Mouse (Mus musculus) Patski (cell line): ENCODE results near the gene Smim14. TPM values are rescaled to one million over a fixed set of nuclear protein-coding genes. Genes with fewer than 3 reads are reported as not detected.
"Not testable (repeated sequence)": the region's sequence is repeated elsewhere in the genome, so short reads cannot be mapped to it uniquely, and the experiment has no call there.

Experiments
- ATAC-seq: fragments of 100-300 bp; one replicate; pipeline ENCODE4 v1.8.0; 2021
- CTCF ChIA-PET: fragments of 350-600 bp; sonication (Branson Sonifier 250); formaldehyde crosslinking; loops from one replicate; lab custom pipeline; 2022; ENCODE audit warnings: inconsistent platforms; lab: Charles Lee
- POLR2A ChIA-PET: fragments of 350-600 bp; sonication (Branson Sonifier 250); formaldehyde crosslinking; loops from one replicate; lab custom pipeline; 2022; ENCODE audit warnings: antibody characterized with exemption, inconsistent platforms; lab: Charles Lee
- DNase-seq: peaks from one replicate; pipeline ENCODE4 v3.0.0-alpha.2; 2011; ENCODE audit warnings: low read depth, low spot score
- H3K27me3 ChIP-seq: fragments of 371-371 bp; one replicate; pipeline ENCODE4 v1.5.1; 2021
- CTCF ChIP-seq: fragments of 100-300 bp; IDR thresholded peaks from one replicate; pipeline ENCODE4 v1.5.1; 2021
- in situ Hi-C: fragments of 300-500 bp; cut with MboI; formaldehyde crosslinking; loops from 3 replicates; pipeline ENCODE4 v1.11.1; 2018; ENCODE audit warnings: low pct_unique_long_range_greater_than_20kb, mixed read lengths
- polyA plus RNA-seq: library from polyadenylated mRNA; unstranded; gene quantifications from one replicate; pipeline ENCODE4 v1.2.3, GENCODE M21; 2021

The Smim14 gene
- polyA plus RNA-seq, 1 experiment from 2014 or later, result 122 TPM

- in situ Hi-C loops, result loop anchor here (25.0 kb wide), 1 partner anchor 144 kb away; the partner anchor contains the start of gene Pds5a
- DNase-seq, result no peak
- ATAC-seq, result no peak
- no peaks in the 10 kb centered on the region for H3K27me3 ChIP-seq
- TF ChIP-seq CTCF, result no peak
- ChIA-PET POLR2A (no interaction called here), CTCF (interaction anchor here (1.0 to 1.5 kb wide), 2 partner anchors 8 to 15 kb away, joined by 3 to 4 read pairs; no protein-coding TSS in a partner anchor)
Measured at GRCm38 (mm10) chr5:65543491-65543890, 6.5 kb upstream of the Smim14 start.

GRCm38 (mm10) chr5:65541889-65542288 lies 4.9 kb upstream of the Smim14 start:
- no peak for DNase-seq
- TF ChIP-seq CTCF, result no peak
- ChIA-PET CTCF (interaction anchor here (1.3 to 2.1 kb wide), 5 partner anchors 13 to 53 kb away, joined by 3 to 9 read pairs (median 4); no protein-coding TSS in a partner anchor), POLR2A (interaction anchor here (0.7 kb wide), 1 partner anchor 23 kb away, joined by 3 read pairs; no protein-coding TSS in a partner anchor)
- no peak for ATAC-seq
- no peaks in the 10 kb centered on the region for H3K27me3 ChIP-seq
- in situ Hi-C loops, result loop anchor here (25.0 kb wide), 1 partner anchor 145 kb away; the partner anchor contains the start of gene Pds5a

GRCm38 (mm10) chr5:65539786-65540185 lies 2.8 kb upstream of the Smim14 start:
- POLR2A ChIA-PET, result interaction anchor here (0.6 to 0.7 kb wide), 3 partner anchors 39 to 1205 kb away, joined by 3 to 9 read pairs (median 4); no protein-coding TSS in a partner anchor
- in situ Hi-C loops, result loop anchor here (25.0 kb wide), 1 partner anchor 148 kb away; the partner anchor contains the start of gene Pds5a
- CTCF ChIA-PET, result interaction anchor here (0.7 to 1.6 kb wide), 5 partner anchors 11 to 156 kb away, joined by 3 to 5 read pairs (median 3); no protein-coding TSS in a partner anchor
- ATAC-seq (no peak), DNase-seq (no peak)
- TF ChIP-seq CTCF, result no peak
- no peaks in the 10 kb centered on the region for H3K27me3 ChIP-seq

- ChIA-PET POLR2A (interaction anchor here (1.1 kb wide), 1 partner anchor 160 kb away, joined by 3 read pairs; the partner anchor contains the start of gene Pds5a), CTCF (interaction anchor here (1.0 to 1.6 kb wide), 5 partner anchors 11 to 55 kb away, joined by 3 to 5 read pairs (median 3); no protein-coding TSS in a partner anchor)
- in situ Hi-C loops, result loop anchor here (25.0 kb wide), 1 partner anchor 148 kb away; the partner anchor contains the start of gene Pds5a
- no peaks in the 10 kb centered on the region for H3K27me3 ChIP-seq
- TF ChIP-seq CTCF, result no peak
- DNase-seq (no peak), ATAC-seq (no peak)
Measured at GRCm38 (mm10) chr5:65538829-65539228, 1.8 kb upstream of the Smim14 start.

- no peak for DNase-seq
- H3K27me3 ChIP-seq, result no peaks in the 10 kb centered on the region
- ATAC-seq, result no peak
- POLR2A ChIA-PET, result interaction anchor here (0.8 to 1.1 kb wide), 2 partner anchors 152 to 160 kb away, joined by 3 to 4 read pairs; partner anchors contain the start of gene Pds5a
- in situ Hi-C loops, result loop anchor here (25.0 kb wide), 1 partner anchor 149 kb away; the partner anchor contains the start of gene Pds5a
- CTCF ChIA-PET, result interaction anchor here (1.1 kb wide), 1 partner anchor 56 kb away, joined by 3 read pairs; no protein-coding TSS in a partner anchor
- no peak for TF ChIP-seq CTCF
Measured at GRCm38 (mm10) chr5:65538121-65538520, 1.1 kb upstream of the Smim14 start.

GRCm38 (mm10) chr5:65537420-65538071 lies 562 bp upstream of the Smim14 start:
- peak; percentile 37 for ATAC-seq
- no peaks in the 10 kb centered on the region for H3K27me3 ChIP-seq
- in situ Hi-C loops, result loop anchor here (25.0 kb wide), 1 partner anchor 150 kb away; the partner anchor contains the start of gene Pds5a
- POLR2A ChIA-PET, result interaction anchor here (0.7 to 1.3 kb wide), 4 partner anchors 9 to 158 kb away, joined by 3 to 5 read pairs (median 4); no protein-coding TSS in a partner anchor
- CTCF ChIA-PET, result interaction anchor here (1.1 kb wide), 1 partner anchor 56 kb away, joined by 3 read pairs; no protein-coding TSS in a partner anchor
- DNase-seq, result no peak
- TF ChIP-seq CTCF, result no peak

- ATAC-seq, DNase-seq, H3K27me3 ChIP-seq: not testable (repeated sequence)
- ChIA-PET CTCF (interaction anchor here (0.7 to 3.0 kb wide), 19 partner anchors 8 to 400 kb away, joined by 3 to 22 read pairs (median 3); no protein-coding TSS in a partner anchor), POLR2A (interaction anchor here (0.6 to 1.3 kb wide), 4 partner anchors 33 to 63 kb away, joined by 3 to 6 read pairs (median 5); no protein-coding TSS in a partner anchor)
- in situ Hi-C loops, result loop anchor here (25.0 kb wide), 1 partner anchor 151 kb away; the partner anchor contains the start of gene Pds5a
Measured at GRCm38 (mm10) chr5:65536068-65536465, 917 bp downstream of the Smim14 start.

GRCm38 (mm10) chr5:65535457-65536067 lies 1.4 kb downstream of the Smim14 start:
- ATAC-seq, result peak; percentile 14

GRCm38 (mm10) chr5:65534496-65534895 lies 2.5 kb downstream of the Smim14 start:
- DNase-seq, result no peak
- H3K27me3 ChIP-seq, result no peaks in the 10 kb centered on the region
- ChIA-PET POLR2A (no interaction called here), CTCF (interaction anchor here (0.6 to 3.0 kb wide), 7 partner anchors 9 to 93 kb away, joined by 3 to 22 read pairs (median 3); no protein-coding TSS in a partner anchor)
- no peak for TF ChIP-seq CTCF
- in situ Hi-C loops, result loop anchor here (25.0 kb wide), 1 partner anchor 153 kb away; the partner anchor contains the start of gene Pds5a
- ATAC-seq, result no peak

More at GRCm38 (mm10) chr5:65535457-65536067, 1.4 kb downstream of the Smim14 start:
- in situ Hi-C loops, result loop anchor here (25.0 kb wide), 1 partner anchor 152 kb away; the partner anchor contains the start of gene Pds5a
- no peaks in the 10 kb centered on the region for H3K27me3 ChIP-seq
- no peak for DNase-seq
- ChIA-PET CTCF (interaction anchor here (0.7 to 3.0 kb wide), 19 partner anchors 8 to 400 kb away, joined by 3 to 22 read pairs (median 3); no protein-coding TSS in a partner anchor), POLR2A (interaction anchor here (0.6 to 1.2 kb wide), 2 partner anchors 33 to 59 kb away, joined by 5 to 6 read pairs; no protein-coding TSS in a partner anchor)
- TF ChIP-seq CTCF, result peak; percentile 77
